Mouse (Mus musculus) spleen, adult 12 weeks (tissue): Measurements from ENCODE around the gene Drosha.
"Not testable (repeated sequence)": the region's sequence is repeated elsewhere in the genome, so short reads cannot be mapped to it uniquely, and the experiment has no call there.

Source experiments
- DNase-seq: peaks from one replicate; pipeline ENCODE4 v3.0.0; 2022; ENCODE audit warnings: low spot score

The Drosha gene

GRCm38 (mm10) chr15:12824197-12824952, at the start of gene Drosha, which contains the start of gene 6030458C11Rik:
TSS of gene Drosha (plus strand) at chr15:12824815.
TSS of gene 6030458C11Rik (minus strand) at chr15:12824649.
- peak; percentile 96 for DNase-seq

GRCm38 (mm10) chr15:12781296-12781695, 43.3 kb upstream of the Drosha start:
- DNase-seq: no peak

GRCm38 (mm10) chr15:12781729-12782326, 42.8 kb upstream of the Drosha start:
- DNase-seq: no peak

GRCm38 (mm10) chr15:12788536-12788935, 36.1 kb upstream of the Drosha start:
- no peak for DNase-seq

GRCm38 (mm10) chr15:12789406-12789867, 35.2 kb upstream of the Drosha start:
- DNase-seq: no peak

GRCm38 (mm10) chr15:12794311-12794710, 30.3 kb upstream of the Drosha start:
- DNase-seq: no peak

GRCm38 (mm10) chr15:12795457-12795894, 29.1 kb upstream of the Drosha start:
- DNase-seq: peak; percentile 14

GRCm38 (mm10) chr15:12795909-12796470, 28.6 kb upstream of the Drosha start:
- no peak for DNase-seq

GRCm38 (mm10) chr15:12798043-12798442, 26.6 kb upstream of the Drosha start:
- no peak for DNase-seq

GRCm38 (mm10) chr15:12800405-12801141, 24.0 kb upstream of the Drosha start:
- DNase-seq: no peak

GRCm38 (mm10) chr15:12801142-12801506, 23.5 kb upstream of the Drosha start:
- not testable (repeated sequence) for DNase-seq

GRCm38 (mm10) chr15:12805071-12805470, 19.5 kb upstream of the Drosha start:
- no peak for DNase-seq

GRCm38 (mm10) chr15:12807088-12807487, 17.5 kb upstream of the Drosha start:
- DNase-seq: no peak

- no peak for DNase-seq
Measured at GRCm38 (mm10) chr15:12809305-12809704, 15.3 kb upstream of the Drosha start.

- DNase-seq: no peak
Measured at GRCm38 (mm10) chr15:12812646-12813045, 12.0 kb upstream of the Drosha start.

GRCm38 (mm10) chr15:12817592-12817991, 7.0 kb upstream of the Drosha start:
- no peak for DNase-seq

- peak; percentile 9 for DNase-seq
Measured at GRCm38 (mm10) chr15:12822416-12823395, 1.9 kb upstream of the Drosha start.

- DNase-seq: no peak
Measured at GRCm38 (mm10) chr15:12823455-12824119, 1.0 kb upstream of the Drosha start.

- DNase-seq: no peak
Measured at GRCm38 (mm10) chr15:12824965-12825364, 350 bp downstream of the Drosha start.

GRCm38 (mm10) chr15:12825408-12825807, 793 bp downstream of the Drosha start:
- no peak for DNase-seq

GRCm38 (mm10) chr15:12829878-12830277, 5.3 kb downstream of the Drosha start:
- DNase-seq: no peak
